Mouse (Mus musculus) retina, embryonic 14.5 days (tissue): Measurements from ENCODE around the gene Ankrd28.

Experiments
- DNase-seq: peaks from one replicate; pipeline ENCODE4 v3.0.0-alpha.2; 2015; ENCODE audit warnings: low spot score

Ankrd28 gene

GRCm38 (mm10) chr14:31665566-31665940, 164.9 kb downstream of the Ankrd28 start:
- no peak for DNase-seq

- DNase-seq, result no peak
These were observed 165.4 kb downstream of the Ankrd28 start for GRCm38 (mm10) chr14:31664903-31665565.

DNA sequence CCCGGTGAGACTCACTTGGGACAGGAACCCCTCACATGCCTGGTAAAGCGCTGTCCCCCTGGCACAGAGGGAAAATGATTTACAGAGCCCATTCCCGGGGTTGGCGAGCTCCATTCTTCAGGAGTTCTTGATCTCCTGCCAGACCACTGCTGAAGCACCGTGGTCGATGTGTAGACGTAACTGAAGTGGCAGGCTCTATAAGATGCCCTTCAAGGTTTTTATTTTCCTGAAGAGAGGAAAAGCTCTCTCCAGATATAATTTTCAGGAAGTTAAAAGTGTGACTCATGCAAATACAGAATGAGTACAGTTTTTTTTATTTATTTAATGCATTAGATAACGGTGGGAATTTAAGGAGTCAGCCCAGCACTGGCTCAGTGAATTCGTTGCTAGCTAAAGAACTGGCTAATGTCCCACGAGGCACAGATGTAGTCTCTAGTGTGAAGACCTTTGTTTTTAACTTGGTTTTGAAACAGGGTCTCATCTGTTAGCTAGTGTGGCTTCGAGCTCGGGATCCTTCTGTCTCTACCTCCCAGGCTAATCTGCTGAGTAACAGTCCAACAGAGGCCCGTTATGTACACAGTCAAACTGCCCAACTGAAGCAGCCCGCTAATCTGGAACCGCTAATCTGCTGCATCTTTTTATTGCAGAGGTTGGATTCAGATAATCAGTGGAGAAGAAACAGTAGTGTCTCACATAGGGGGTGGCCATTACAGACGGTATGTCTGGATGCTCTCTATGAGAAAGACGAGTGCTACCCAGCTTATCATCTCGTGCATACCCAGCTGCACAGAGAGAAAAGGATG, 166.2 kb downstream of the Ankrd28 start:
- no peak for DNase-seq

DNA sequence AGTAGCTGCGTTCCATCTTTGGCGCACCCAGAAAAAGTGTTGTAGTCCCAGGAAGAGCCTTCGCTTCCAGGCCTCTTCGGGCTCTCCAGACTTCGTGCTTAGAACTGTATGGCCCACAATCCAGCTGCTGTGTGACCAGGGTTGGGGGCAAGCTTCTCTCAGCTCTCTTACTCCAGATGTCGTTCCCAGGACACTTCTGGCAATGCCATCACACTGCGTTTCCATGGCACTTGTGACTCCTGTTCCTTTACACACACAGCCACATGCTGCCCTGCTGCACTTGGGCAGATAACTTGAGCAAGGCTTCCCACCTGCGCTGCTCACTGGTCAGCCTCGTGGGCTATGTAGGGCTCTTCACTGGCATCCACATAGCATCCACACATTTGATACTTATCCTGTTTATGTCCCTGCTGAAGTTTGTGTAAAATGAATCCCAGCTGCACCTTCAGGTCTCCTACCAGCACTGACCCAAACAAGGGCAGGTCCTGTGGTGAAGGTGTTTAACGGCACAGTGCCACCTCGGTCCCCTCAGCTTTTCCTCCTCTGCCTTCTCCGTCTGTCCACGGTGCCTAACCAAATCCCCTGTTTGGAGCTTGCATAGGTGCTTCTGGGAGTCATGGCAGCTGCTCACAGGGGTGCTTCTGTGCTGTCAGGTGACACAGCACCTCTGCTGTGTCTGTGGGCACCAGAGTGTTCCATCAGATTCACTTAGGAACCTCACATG, 166.9 kb downstream of the Ankrd28 start:
- no peak for DNase-seq

DNA sequence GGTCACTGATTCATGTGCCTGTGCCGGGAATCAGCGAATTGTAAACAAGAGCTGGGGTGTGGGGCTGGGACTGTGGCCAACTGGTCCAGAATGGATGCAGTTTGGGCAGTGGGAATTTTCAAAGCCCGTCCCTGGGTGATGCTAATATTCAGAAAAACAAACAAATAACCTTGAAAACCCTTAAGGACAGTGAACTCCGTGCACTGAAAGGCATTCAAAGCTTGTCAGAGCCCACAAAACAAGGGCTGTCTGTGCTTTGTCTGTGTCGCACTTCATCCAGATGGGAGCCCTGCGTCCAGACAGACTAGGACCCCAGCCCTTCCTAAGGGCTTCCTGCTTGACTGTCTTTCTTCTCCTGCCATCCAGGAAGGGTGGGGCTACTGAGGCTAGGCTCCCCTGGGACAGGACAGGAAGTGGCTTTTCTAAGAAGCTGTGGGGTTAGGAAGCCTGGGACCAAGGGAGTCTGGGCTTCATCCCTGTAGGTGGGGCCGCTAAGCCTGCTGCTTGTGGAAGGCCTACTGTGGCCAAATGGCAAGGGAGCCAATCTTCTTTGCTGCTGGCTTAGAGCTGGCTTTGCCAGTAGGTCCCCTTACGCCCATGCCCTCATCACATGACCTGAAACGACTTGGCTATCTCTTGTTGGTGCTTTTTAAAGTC, 167.8 kb downstream of the Ankrd28 start:
- peak; percentile 35 for DNase-seq

DNA sequence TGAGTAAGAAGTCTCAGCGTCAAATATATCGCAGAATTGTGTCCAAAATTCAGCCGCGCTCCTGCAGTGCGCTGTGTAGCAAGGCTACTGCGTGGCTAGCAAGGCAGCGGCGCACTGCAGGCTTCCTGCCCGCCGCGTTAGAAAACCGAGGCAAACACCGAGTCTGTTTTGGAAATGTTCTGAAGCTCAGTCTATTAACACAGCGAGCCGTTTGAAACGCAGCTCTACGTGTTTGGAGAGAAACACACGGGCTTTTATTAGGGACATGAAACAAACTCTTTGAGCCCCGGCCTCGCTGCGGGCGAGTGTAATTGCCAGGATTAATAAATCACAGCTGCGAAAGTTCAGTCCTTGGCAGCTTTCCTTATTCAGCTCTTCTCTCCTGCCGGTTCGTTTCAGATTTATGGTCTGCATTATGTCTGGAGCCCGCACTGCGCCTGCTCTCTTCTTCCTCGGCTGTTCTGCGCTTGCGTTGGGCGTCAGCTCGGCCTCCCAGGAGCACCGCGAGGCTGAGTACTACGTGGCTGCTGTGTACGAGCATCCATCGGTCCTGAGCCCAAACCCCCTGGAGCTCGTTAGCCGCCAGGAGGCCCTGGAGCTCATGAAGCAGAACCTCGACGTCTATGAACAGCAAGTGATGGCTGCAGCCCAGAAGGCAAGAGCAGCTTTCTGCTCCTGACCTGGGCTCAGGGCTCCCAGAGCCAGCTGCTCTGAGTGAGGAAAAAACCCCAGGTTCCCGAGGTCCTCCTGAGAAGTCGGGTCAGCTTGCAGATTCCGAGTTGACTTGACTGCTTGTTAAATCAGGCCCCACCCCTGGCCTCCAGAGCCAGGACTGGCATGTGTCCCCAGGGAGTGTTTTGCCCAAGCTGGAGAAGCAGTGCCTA, 168.5 kb downstream of the Ankrd28 start:
- peak; percentile 77 for DNase-seq

GRCm38 (mm10) chr14:31660312-31661093, 169.9 kb downstream of the Ankrd28 start:
- no peak for DNase-seq

GRCm38 (mm10) chr14:31659501-31660181, 170.8 kb downstream of the Ankrd28 start:
- no peak for DNase-seq

DNA sequence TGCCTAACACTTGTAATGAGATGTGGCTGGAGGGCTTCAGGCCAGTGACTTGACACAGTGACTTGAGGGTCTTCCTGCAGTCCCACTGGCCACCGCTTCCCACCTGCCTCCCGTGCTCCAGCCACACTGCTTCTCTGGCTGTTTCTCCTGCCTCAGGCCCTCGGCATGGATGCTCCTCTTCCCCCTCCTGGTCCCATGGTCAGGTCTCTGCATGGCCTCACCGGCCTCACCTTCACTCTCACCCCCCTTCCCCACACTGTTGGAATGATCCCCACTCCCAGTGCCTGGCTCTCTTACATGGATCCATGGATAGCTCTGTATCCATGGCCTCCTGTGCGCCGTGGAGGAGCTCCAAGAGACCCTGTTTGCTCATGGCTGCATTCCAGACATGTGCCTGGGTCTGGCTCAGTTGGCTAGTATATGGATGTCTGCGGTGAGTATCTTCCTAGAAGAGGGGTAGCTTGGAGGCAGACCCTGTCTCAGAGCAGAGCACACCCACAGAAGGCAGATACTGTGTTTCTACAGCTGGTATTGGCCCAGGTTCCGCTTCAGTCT, 172.2 kb downstream of the Ankrd28 start:
- DNase-seq, result no peak

DNA sequence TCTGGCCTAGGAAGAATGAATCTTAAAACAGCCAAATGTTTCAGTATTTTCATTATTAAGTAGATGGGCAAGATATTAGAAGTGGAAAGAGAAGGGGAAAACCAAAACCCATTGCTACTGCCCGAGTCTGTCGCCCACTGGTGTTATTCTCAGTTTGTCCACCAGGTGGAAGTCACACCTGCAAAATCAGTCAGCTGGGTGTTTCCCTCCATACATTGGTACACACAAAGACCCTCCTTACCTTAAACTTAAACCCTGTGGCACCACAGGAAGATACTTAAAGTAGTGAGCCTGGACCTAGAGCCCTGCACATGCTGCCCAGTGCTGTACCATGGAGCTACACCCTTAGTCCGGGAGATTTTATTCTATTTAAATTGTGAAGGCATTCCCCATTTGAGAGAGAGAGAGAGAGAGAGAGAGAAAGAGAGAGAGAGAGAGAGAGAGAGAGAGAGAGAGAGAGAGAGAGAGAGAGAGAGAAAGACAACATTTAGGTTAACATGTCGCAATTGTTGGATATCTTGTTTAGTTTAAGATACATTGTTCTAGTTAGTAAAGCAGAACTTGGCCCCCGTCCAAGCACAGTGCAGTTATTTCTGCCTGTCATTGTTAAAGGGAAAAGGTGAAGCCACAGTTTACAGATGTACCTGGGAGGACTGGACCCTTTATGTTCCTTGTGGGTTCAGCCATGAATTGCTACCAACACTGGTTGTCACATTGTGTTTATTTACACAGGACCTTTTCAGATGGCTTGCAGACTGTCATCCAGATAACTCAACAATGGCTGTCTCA, 173.4 kb downstream of the Ankrd28 start:
- peak; percentile 84 for DNase-seq

- no peak for DNase-seq
These were observed 174.1 kb downstream of the Ankrd28 start for GRCm38 (mm10) chr14:31656386-31656785.

GRCm38 (mm10) chr14:31655406-31655805, 175.0 kb downstream of the Ankrd28 start:
- DNase-seq, result no peak

- no peak for DNase-seq
These were observed 175.6 kb downstream of the Ankrd28 start for GRCm38 (mm10) chr14:31654816-31655215.

- no peak for DNase-seq
These were observed 177.2 kb downstream of the Ankrd28 start for GRCm38 (mm10) chr14:31653101-31653875.

GRCm38 (mm10) chr14:31652624-31653023, 177.8 kb downstream of the Ankrd28 start:
- DNase-seq, result no peak

DNA sequence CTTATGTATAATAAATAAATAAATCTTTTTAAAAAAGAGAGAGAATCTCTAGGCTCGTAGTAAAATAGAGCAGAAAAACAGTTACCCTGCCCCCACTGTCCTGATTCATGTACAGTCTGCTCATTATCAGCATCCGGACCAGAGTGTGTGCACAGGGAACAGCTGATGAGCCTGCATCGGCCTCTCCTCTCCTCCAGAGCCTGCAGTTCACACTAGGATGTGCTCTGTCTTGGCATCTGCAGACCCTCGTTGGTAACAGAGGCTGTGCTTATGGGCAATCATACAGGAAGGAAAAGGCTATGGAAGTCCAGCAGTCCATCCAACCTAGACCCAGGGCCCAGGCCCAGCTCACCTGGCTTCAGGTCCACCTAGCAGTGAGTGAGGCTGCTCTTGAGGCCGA, 178.3 kb downstream of the Ankrd28 start:
- no peak for DNase-seq

DNA sequence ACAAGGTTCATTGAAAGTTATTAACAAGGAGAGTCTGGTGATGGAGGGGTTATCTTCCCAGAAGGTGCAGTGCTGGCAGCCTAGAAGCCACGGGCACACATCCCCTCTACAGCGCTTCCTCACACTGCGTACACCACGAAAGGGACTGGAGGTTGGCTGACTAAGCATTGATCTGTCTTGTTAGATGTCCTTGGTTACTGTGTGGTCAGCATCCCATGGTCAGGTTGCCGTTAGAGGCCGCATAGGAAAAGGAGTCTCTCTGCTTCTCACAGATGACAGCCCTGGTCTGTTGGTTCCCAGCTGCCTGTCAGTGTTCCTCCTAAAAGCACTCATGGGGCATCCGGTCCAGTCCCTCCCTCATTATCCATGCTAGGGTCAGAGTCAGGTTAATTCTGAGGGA, 179.2 kb downstream of the Ankrd28 start:
- no peak for DNase-seq

- no peak for DNase-seq
These were observed 180.1 kb downstream of the Ankrd28 start for GRCm38 (mm10) chr14:31650347-31650746.
